Mouse (Mus musculus): ENCODE data around the gene Platr17.

Gene Platr17

DNA sequence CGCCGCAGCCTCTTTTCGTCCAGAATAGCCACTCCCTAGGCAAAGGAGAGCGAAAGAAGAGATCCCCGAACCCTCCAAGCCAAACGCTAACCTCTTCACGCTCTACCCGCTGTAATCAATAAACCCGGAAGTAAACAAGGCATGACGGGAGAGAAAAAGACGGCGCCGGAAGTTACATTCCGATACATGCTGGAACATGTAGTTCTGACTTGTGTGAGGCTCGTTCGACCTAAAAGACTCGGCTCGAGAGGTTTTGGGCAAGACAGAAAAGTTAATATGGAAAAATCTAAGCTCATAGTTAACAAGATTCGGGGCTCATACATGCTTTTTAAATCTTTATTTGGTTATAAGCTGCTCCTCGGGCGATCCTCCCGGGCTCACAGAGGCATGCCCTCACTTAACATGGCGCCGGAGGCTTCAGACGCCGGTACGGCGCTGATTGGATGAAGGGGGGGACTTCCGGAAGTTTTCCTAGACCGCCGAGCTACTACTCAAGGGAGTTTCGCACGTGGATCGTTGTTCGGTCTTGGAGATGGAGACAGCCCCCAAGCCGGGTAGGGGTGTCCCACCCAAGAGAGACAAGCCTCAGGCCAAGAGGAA lies 35.4 kb downstream of the Platr17 start, which contains the start of the genes Pfdn6 and Wdr46:
Pfdn6 (minus strand) TSS at position 138 of the 600 bp plus-strand sequence.
Wdr46 (plus strand) TSS at position 455 of the 600 bp plus-strand sequence.
- in situ Hi-C loops (cut with MboI, MseI) = no loop called here

DNA sequence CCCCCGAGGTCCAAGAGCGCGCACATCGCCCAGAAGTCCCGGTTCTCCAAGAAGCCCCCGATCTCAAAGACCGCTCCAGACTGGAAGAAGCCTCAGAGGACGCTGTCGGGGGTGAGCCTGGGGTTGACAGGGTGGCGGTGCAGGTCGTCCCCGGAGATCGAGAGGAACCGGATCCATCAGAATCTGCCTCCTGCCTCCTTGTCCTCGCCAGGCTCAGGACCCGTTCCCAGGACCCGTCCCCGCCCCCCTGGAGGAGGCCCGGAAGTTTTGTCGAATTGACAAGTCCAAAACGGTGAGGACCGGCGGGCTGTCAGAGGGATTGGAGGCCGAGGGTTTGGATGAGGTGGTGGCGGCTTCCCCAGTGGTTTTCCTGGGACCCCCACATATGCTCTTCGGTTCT lies 36.0 kb downstream of the Platr17 start:
- in situ Hi-C loops (cut with MboI, MseI) = no loop called here

GRCm38 (mm10) chr17:33941381-33941780 lies 36.4 kb downstream of the Platr17 start:
- in situ Hi-C loops (cut with MboI, MseI) = no loop called here

- in situ Hi-C loops (cut with MboI, MseI) = no loop called here
Observed at GRCm38 (mm10) chr17:33943454-33943853, 38.5 kb downstream of the Platr17 start.

DNA sequence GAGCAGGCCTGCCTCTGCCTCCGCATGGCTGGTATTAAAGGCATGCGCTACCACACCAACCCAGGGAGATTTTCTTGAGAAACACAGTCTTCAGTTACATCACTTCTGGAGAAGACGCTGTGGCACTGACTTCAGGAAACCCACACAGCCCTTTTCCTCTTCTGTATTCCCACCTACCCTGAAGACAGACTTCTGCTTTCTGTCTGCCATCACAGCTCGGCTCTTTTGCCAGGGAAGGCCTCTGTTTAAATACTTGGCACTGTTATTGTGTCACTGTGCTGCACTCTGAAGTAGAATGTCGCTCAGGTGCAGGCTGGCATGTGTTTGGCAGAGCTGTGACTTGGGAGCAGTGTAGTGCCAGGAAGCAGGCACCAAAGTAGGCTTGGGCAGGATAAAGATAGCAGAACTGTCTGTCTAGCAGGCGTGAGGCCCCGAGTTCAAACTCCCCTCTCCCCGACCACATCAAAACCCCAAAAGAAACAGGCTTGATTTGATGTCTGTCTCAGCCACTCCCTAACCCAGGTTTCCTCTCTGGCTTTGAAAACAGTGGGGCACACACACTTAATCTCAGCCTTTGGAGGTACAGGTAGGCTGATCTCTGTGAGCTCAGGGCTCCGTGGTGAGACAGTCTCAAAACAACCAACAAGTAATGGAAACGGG lies 42.6 kb downstream of the Platr17 start:
- in situ Hi-C loops (cut with MboI, MseI) = no loop called here

GRCm38 (mm10) chr17:33948090-33948904 lies 43.4 kb downstream of the Platr17 start:
- in situ Hi-C loops (cut with MboI, MseI) = no loop called here

GRCm38 (mm10) chr17:33948905-33949537 lies 44.1 kb downstream of the Platr17 start:
- in situ Hi-C loops (cut with MboI, MseI) = no loop called here

DNA sequence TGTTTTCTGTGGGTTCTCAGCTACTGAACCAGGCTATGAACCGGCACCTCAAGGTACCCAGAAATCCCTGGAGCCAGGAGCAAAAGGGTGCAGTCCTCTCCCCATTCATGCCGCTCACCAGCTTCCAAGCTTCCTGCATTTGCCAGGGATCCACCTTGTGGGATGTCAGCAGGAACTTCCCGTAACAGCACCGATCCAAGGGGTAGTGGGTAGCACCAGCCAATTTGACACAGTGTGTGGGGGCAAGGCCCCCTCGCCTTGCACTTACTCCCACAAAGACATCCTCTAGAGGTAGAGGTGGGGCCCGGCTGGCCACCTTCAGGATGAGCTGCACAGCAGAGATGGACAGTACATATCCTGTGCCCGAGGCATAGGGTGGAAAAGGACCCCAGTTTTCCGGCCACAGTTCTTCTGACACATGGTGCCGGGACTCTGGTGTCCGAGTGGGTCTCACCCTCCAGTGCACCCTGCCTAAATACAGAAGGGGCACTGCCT lies 45.2 kb downstream of the Platr17 start:
- in situ Hi-C loops (cut with MboI, MseI) = loop anchor here (10.0 kb wide), 1 partner anchor 245 kb away; the partner anchor contains the start of gene Psmb8

DNA sequence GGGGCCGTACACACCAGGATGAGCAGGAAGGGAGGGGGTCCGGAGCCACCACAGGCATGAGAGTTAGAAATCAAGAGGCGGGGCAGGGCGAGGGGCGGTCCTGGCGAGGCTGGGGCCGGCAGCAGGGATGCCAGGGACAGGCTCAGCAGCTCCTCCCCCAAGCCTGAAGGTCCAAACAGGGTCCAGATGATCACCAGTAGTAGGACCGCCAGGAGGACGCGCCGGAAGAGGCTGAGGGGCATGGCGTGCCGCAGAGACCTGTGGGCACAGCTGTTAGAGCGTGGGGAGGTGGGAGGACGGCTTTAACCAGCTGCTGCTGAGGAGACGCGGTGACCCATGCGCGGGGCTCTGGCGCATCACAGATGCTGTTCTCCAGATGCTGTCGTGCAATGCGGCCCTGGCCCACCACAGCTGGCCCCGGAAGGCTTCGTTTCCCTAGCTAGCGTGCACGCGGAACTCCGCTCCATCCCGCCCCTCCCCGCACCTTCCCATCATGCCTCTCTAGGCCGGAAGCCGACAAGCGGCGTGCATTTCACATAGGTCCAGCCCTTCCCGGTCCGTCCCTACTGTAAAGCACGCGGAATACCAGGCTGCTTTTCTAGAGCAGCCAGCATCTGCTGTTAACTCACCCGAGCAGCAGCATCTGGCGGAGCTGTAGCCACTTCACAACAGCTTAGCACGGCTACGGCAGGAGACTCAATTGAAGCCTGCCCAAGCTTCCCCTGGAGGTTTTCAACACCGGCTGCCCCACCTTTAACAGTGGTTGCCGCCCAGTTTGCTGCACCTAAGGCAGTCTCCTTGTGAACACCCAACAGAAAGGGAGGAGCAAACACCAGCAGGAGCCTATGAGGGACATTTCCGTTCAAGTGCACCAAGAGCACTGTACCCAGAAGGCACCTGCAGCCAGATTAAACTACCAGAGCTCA lies 46.3 kb downstream of the Platr17 start, which contains the start of gene B3galt4:
B3galt4 (minus strand) TSS at position 468 of the 926 bp plus-strand sequence.
- in situ Hi-C loops (cut with MboI, MseI) = loop anchor here (10.0 kb wide), 1 partner anchor 244 kb away; the partner anchor contains the start of gene Psmb8

DNA sequence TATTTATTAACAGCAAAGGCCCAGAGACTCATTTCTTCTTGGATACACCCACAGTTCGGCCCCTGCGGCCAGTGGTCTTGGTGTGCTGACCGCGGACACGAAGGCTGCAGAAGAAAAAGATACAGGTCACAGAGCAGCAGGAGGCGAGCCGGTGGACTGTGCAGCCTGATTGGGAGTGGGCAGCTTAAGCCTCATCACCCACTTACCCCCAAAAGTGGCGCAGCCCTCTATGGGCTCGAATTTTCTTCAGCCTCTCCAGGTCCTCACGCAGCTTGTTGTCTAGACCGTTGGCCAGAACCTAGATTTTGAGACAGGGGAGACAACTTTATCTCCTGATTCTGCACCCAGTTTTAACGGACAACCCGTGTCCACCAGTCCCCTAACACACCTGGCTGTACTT lies 47.1 kb downstream of the Platr17 start:
- in situ Hi-C loops (cut with MboI, MseI) = loop anchor here (10.0 kb wide), 1 partner anchor 243 kb away; the partner anchor contains the start of gene Psmb8

GRCm38 (mm10) chr17:33952879-33953278 lies 47.9 kb downstream of the Platr17 start:
- in situ Hi-C loops (cut with MboI, MseI) = loop anchor here (10.0 kb wide), 1 partner anchor 242 kb away; the partner anchor contains the start of gene Psmb8

- in situ Hi-C loops (cut with MboI, MseI) = loop anchor here (10.0 kb wide), 1 partner anchor 241 kb away; the partner anchor contains the start of gene Psmb8
Observed at GRCm38 (mm10) chr17:33953310-33953709, 48.4 kb downstream of the Platr17 start.

- in situ Hi-C loops (cut with MboI, MseI) = loop anchor here (10.0 kb wide), 1 partner anchor 241 kb away; the partner anchor contains the start of gene Psmb8
Observed at GRCm38 (mm10) chr17:33953961-33954565, 49.1 kb downstream of the Platr17 start.

GRCm38 (mm10) chr17:33954646-33955554 lies 50.0 kb downstream of the Platr17 start:
- in situ Hi-C loops (cut with MboI, MseI) = loop anchor here (10.0 kb wide), 1 partner anchor 240 kb away; the partner anchor contains the start of gene Psmb8

DNA sequence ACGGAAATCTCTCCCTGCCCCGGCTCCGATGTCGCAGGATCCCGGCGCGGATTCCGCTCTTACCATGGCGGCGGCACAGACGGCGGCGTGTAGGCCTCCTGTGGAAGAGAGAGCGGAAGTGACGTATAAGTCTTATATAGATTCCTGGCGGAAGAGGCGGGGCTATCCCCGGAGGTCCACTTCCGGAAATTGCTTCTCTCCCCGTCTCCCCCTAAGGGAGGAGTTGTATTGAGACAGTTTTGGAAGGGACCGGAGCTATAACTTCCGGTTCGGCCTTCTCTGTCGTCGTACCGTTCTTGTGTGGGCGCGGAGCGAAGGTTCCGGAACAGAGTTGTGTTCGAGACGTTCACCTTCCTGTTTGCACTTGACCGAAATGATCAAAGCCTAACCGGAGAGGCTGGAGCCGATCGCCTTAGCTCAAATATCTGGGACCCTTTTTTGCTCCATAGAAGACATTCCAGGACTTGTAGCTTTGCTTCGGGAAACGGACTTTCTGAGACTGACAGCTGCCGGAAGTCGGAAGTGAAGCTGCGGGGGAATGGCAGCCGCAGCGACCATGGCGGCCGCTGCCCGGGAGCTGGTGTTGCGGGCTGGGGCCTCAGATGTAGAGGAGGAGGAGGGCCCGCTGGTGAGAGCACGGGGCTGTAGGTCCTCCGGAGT lies 50.8 kb downstream of the Platr17 start, which contains the start of the genes Vps52 and Rps18:
Vps52 (plus strand) TSS at position 258 of the 660 bp plus-strand sequence.
Rps18 (minus strand) TSS at position 447 of the 660 bp plus-strand sequence.
- in situ Hi-C loops (cut with MboI, MseI) = loop anchor here (10.0 kb wide), 1 partner anchor 239 kb away; the partner anchor contains the start of gene Psmb8
